Mouse (Mus musculus) A20 (cell line): Measurements from ENCODE around the gene Prkab2.

Experiments used
- DNase-seq: peaks from one replicate; pipeline ENCODE4 v3.0.0-alpha.2; 2011; ENCODE audit warnings: low read depth, low spot score

Prkab2 gene

GRCm38 (mm10) chr3:97657655-97658411 is at the start of gene Prkab2:
Gene Prkab2 (plus strand): TSS chr3:97658193.
- peak; percentile 98 for DNase-seq

- DNase-seq = peak; percentile 87
These were observed 48.7 kb upstream of the Prkab2 start for GRCm38 (mm10) chr3:97609201-97609844.

- DNase-seq = peak; percentile 97
These were observed 48.1 kb upstream of the Prkab2 start, which contains the start of gene Chd1l for GRCm38 (mm10) chr3:97609845-97610410. Gene Chd1l (minus strand): TSS chr3:97610203.

- DNase-seq = no peak
These were observed 47.0 kb upstream of the Prkab2 start for GRCm38 (mm10) chr3:97611021-97611420.

GRCm38 (mm10) chr3:97615154-97615553 is 42.8 kb upstream of the Prkab2 start:
- no peak for DNase-seq

GRCm38 (mm10) chr3:97615933-97616332 is 42.1 kb upstream of the Prkab2 start:
- no peak for DNase-seq

- DNase-seq = no peak
These were observed 40.7 kb upstream of the Prkab2 start for GRCm38 (mm10) chr3:97617091-97617825.

- DNase-seq = no peak
These were observed 40.1 kb upstream of the Prkab2 start for GRCm38 (mm10) chr3:97617899-97618298.

GRCm38 (mm10) chr3:97620657-97621056 is 37.3 kb upstream of the Prkab2 start:
- DNase-seq = no peak

- no peak for DNase-seq
These were observed 33.4 kb upstream of the Prkab2 start for GRCm38 (mm10) chr3:97624611-97625010.

GRCm38 (mm10) chr3:97627893-97628292 is 30.1 kb upstream of the Prkab2 start:
- no peak for DNase-seq

GRCm38 (mm10) chr3:97628391-97629001 is 29.5 kb upstream of the Prkab2 start, which contains the start of gene Fmo5:
Gene Fmo5 (plus strand): TSS chr3:97628804.
- peak; percentile 89 for DNase-seq

- no peak for DNase-seq
These were observed 28.1 kb upstream of the Prkab2 start for GRCm38 (mm10) chr3:97629941-97630340.

GRCm38 (mm10) chr3:97630746-97631145 is 27.2 kb upstream of the Prkab2 start:
- no peak for DNase-seq

GRCm38 (mm10) chr3:97631258-97631860 is 26.6 kb upstream of the Prkab2 start:
- no peak for DNase-seq

- DNase-seq = no peak
These were observed 24.5 kb upstream of the Prkab2 start for GRCm38 (mm10) chr3:97633456-97633855.

- peak; percentile 23 for DNase-seq
These were observed 23.7 kb upstream of the Prkab2 start for GRCm38 (mm10) chr3:97634288-97634761.

- no peak for DNase-seq
These were observed 16.6 kb upstream of the Prkab2 start for GRCm38 (mm10) chr3:97641396-97641795.

GRCm38 (mm10) chr3:97642001-97642400 is 16.0 kb upstream of the Prkab2 start:
- DNase-seq = no peak

- DNase-seq = no peak
These were observed 9.5 kb upstream of the Prkab2 start for GRCm38 (mm10) chr3:97648518-97648917.

- DNase-seq = no peak
These were observed 9.0 kb upstream of the Prkab2 start for GRCm38 (mm10) chr3:97649022-97649421.
